In the genomic region with DNA sequence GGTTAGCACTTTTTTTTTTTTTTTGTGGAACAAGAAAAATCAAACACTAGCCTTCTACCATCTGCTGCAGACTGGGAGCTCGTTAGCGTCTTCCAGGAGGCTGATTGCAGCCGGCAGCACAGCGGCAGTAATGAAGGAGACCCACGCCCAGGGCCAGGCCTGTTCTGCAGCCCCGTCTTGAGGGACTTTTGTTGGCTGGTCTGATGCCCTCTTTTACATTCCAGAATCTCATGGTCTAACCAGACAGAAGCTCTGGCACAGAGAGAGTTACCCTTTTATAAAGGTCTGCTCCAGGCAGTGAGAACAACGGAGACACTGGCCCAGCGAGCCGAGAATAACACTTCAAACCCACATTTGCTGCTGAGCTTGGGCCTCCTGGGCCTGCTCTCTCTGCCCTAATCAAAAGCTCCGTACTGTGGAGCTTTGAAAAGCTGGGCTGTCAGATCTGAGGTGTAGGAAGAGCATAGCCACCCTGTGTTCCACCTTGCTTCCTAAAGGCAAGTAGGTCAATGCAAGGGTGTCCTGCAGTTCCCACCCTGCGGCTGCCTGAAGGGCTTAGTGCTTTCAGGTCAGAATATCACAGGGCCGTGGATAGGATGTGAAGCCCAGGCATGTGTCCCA, we compare ENCODE assay signal across 8 mouse cellular contexts.
A peak's percentile ranks its signal among the peaks of the same experiment; 100 is the strongest.
DNase-seq lines count a peak whose midpoint lies in the region; ATAC-seq lines count a peak whose summit lies in the region.

No protein-coding gene starts in this region.

- H3K9me3 ChIP-seq in hindbrain, embryonic 10.5 days, result no peaks in the 10 kb centered on the region
- no peaks in the 10 kb centered on the region for H3K9me3 ChIP-seq in midbrain, embryonic 12.5 days
- no peaks in the 10 kb centered on the region for H3K9me3 ChIP-seq in intestine, embryonic 15.5 days

- H3K27ac ChIP-seq in hindbrain, embryonic 10.5 days, result peak overlapping the region; percentile 67
- H3K27ac ChIP-seq in midbrain, embryonic 12.5 days (replicated peaks), result peak overlapping the region; percentile 56
- H3K27ac ChIP-seq in intestine, embryonic 15.5 days, result no peak overlapping the region

- H3K4me1 ChIP-seq in hindbrain, embryonic 10.5 days (replicated peaks), result peaks cover 34% of the 10 kb centered on the region
- peaks cover 31% of the 10 kb centered on the region for H3K4me1 ChIP-seq in midbrain, embryonic 12.5 days
- no peaks in the 10 kb centered on the region for H3K4me1 ChIP-seq in intestine, embryonic 15.5 days (replicated peaks)

- no peak overlapping the region for H3K4me3 ChIP-seq in hindbrain, embryonic 10.5 days
- H3K4me3 ChIP-seq in midbrain, embryonic 12.5 days, result no peak overlapping the region
- H3K4me3 ChIP-seq in intestine, embryonic 15.5 days (replicated peaks), result no peak overlapping the region

- WGBS in hindbrain, embryonic 10.5 days, result 66% methylated on average over 12 of the region's 12 CpGs
- 45% methylated on average over 12 of the region's 12 CpGs for WGBS in midbrain, embryonic 12.5 days
- WGBS in intestine, embryonic 15.5 days, result 53% methylated on average over 12 of the region's 12 CpGs

- no peaks in the 10 kb centered on the region for H3K27me3 ChIP-seq in hindbrain, embryonic 10.5 days (ENCODE audit: insufficient read depth, poor library complexity, severe bottlenecking)
- 0 out of 2 replicates have a peak, but pooled peaks cover 5% of the 10 kb centered on the region for H3K27me3 ChIP-seq in midbrain, embryonic 12.5 days
- no peaks in the 10 kb centered on the region for H3K27me3 ChIP-seq in intestine, embryonic 15.5 days (replicated peaks)

- H3K9ac ChIP-seq in midbrain, embryonic 12.5 days (replicated peaks), result no peak overlapping the region
- H3K9ac ChIP-seq in intestine, embryonic 15.5 days, result no peak overlapping the region

- no peak overlapping the region for H3K4me2 ChIP-seq in midbrain, embryonic 12.5 days (replicated peaks)
- H3K4me2 ChIP-seq in intestine, embryonic 15.5 days (replicated peaks), result no peak overlapping the region

- ATAC-seq in midbrain, embryonic 12.5 days (ENCODE audit: low FRiP score, low read depth), result no peak
- ATAC-seq in intestine, embryonic 15.5 days, result no peak

- peak; percentile 68 for DNase-seq in Muller cell, postnatal 12 days (ENCODE audit: inconsistent ontology term)
- DNase-seq in cerebellum, adult 8-10 months, result peak; percentile 48
- no peak for DNase-seq in hindbrain, embryonic 10.5 days (ENCODE audit: low spot score)
- DNase-seq in lung, adult 18-20 months, result no peak
- DNase-seq in spleen, postnatal 36 days (ENCODE audit: low spot score in 2 of 2), result no peak
- no peak for DNase-seq in thymus, postnatal 25 days

- no peaks in the 10 kb centered on the region for H3K36me3 ChIP-seq in hindbrain, embryonic 10.5 days
- H3K36me3 ChIP-seq in midbrain, embryonic 12.5 days, result no peaks in the 10 kb centered on the region
- no peaks in the 10 kb centered on the region for H3K36me3 ChIP-seq in intestine, embryonic 15.5 days

Comparison
In these comparisons a context has a peak if more than half of its experiments do, and no peak if none do; other contexts are left out.
1. DNase-seq: peak in Muller cell, postnatal 12 days (single experiment) and cerebellum, adult 8-10 months (single experiment); none in hindbrain, embryonic 10.5 days (single experiment), lung, adult 18-20 months (0 of 2), spleen, postnatal 36 days (0 of 2) and thymus, postnatal 25 days (single experiment).